Mouse (Mus musculus): ENCODE measurements around the gene Cryzl2.

GRCm38 (mm10) chr1:157519396-157519795 is 61.0 kb downstream of the Cryzl2 start:
- TF ChIP-seq EP300 (IDR thresholded peaks at IDR 0.05; ENCODE audit: low read depth), result no peak
- no peak for TF ChIP-seq CTCF (IDR thresholded peaks at IDR 0.05; ENCODE audit: low read depth)
